Mouse (Mus musculus) heart, embryonic 10.5 days (tissue): ENCODE measurements around the gene Gm6121. TPM values are rescaled to one million over a fixed set of nuclear protein-coding genes. Genes with fewer than 3 reads are reported as not detected.
"Not testable (repeated sequence)": the region's sequence is repeated elsewhere in the genome, so short reads cannot be mapped to it uniquely, and the experiment has no call there.

Experiments used
- DNase-seq: peaks from one replicate; pipeline ENCODE4 v3.0.0-alpha.2; 2017; ENCODE audit warnings: low spot score
- H3K27ac ChIP-seq: fragments of 300-500 bp; sonication (generic); 2 replicates; pipeline ENCODE4 v1.5.1; 2016; ENCODE audit warnings: mild to moderate bottlenecking
- H3K27me3 ChIP-seq: fragments of 300-500 bp; sonication (generic); 2 replicates; pipeline ENCODE4 v1.6.1; 2016; ENCODE audit warnings: mild to moderate bottlenecking; ENCODE audit not compliant: poor library complexity, insufficient read depth, severe bottlenecking
- H3K36me3 ChIP-seq: fragments of 300-500 bp; sonication (generic); 2 replicates; pipeline ENCODE4 v1.6.1; 2016; ENCODE audit warnings: mild to moderate bottlenecking, moderate library complexity
- H3K4me1 ChIP-seq: fragments of 300-500 bp; sonication (generic); 2 replicates; pipeline ENCODE4 v1.6.1; 2016; ENCODE audit warnings: mild to moderate bottlenecking
- H3K4me3 ChIP-seq: fragments of 300-500 bp; sonication (generic); 2 replicates; pipeline ENCODE4 v1.5.1; 2016; ENCODE audit warnings: mild to moderate bottlenecking, moderate library complexity
- H3K9me3 ChIP-seq: fragments of 300-500 bp; sonication (generic); 2 replicates; pipeline ENCODE4 v1.6.1; 2016; ENCODE audit warnings: mild to moderate bottlenecking, moderate library complexity
- WGBS: fragments of 180-500 bp; shearing (Covaris S2); methylation state at CpG from one replicate; pipeline ENCODE4 v1.1.7; 2016; 5-methylcytosine and 5-hydroxymethylcytosine counted together
- polyA plus RNA-seq: library from polyadenylated mRNA; unstranded; fragments of >200 nt; fragmentation: Nextera tagmentation; extraction: Ambion mirVana; gene quantifications from 2 replicates; pipeline ENCODE4 v1.2.1, GENCODE M21; 2016

The Gm6121 gene
- not detected in 2 replicates for polyA plus RNA-seq

GRCm38 (mm10) chrX:26935597-26935996 lies at the start of gene Gm6121:
Gene Gm6121, minus strand, starts transcription at chrX:26935697.
- not testable (repeated sequence) for H3K27ac ChIP-seq, DNase-seq, H3K4me3 ChIP-seq, H3K36me3 ChIP-seq, H3K27me3 ChIP-seq, H3K9me3 ChIP-seq, H3K4me1 ChIP-seq
- WGBS, result no CpG with 5 or more reads among the region's 5 CpGs

Other genes with a start within 250 kb of the Gm6121 start
- not detected in 2 replicates for gene Gm14525, start 233.1 kb downstream of the Gm6121 start, polyA plus RNA-seq